Comparison of ENCODE assay signal across 13 mouse cellular contexts in the genomic region with DNA sequence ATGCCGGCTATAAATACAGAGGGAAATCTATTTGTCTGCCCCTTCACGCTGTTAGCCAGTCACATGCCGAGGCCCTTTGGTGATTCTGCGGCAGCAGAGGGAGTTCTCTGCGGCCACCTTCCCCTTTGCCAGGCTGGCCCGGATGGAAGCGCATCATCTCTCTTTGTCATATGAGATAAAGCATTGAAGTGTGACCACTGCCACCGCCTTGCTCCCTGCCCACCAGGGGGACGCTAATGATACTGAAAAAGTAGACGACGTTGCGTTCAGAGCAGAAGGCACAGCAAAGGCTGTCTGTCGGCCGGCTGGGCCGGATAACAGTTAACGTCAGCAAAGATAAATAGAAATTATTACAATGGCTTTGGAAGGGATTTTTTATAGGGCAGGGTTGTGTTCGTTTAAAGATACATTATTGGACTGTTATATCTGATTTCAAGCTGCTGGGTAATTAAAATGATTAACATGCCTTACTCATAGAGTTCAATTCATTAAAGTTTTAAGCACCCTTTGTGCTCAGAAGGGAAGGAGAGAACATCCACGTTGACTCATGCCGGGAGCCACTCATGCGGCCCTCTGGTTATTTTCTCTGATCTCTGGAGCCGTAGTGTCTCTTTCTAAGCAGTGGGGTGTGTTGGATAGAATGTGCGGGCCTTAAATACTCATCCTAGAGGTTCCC.
DNase-seq lines count a peak whose midpoint lies in the region; ATAC-seq lines count a peak whose summit lies in the region.
"Had no signal": no experiment of that assay in that cellular context is flagged by ENCODE, and none has a peak within 500 bp of the region (broad histone marks: within the 10 kb centered on the region; RNA-seq: fewer than 3 reads in every experiment).

No protein-coding gene starts in this region.

- DNase-seq in kidney, adult 18-20 months: peak; percentile 4
- no peak for DNase-seq in kidney, postnatal 36 days
- peak; percentile 62 for DNase-seq in retina, embryonic 14.5 days (ENCODE audit: low spot score)
- DNase-seq in right cerebral cortex, postnatal 10 days (ENCODE audit: low spot score in 2 of 2): no peak
- DNase-seq in adrenal gland, postnatal 36 days: no peak
- DNase-seq: gastrocnemius, adult 2 months; liver; thymus, postnatal 25 days had no signal

- 44% methylated on average over 22 of the region's 22 CpGs for WGBS in hindbrain, embryonic 13.5 days
- 16% methylated on average over 22 of the region's 22 CpGs for WGBS in kidney, embryonic 16.5 days

- no peak overlapping the region for H3K9ac ChIP-seq in hindbrain, embryonic 13.5 days
- H3K9ac ChIP-seq in kidney, embryonic 16.5 days (replicated peaks; ENCODE audit: low read length): no peak overlapping the region
- H3K9ac ChIP-seq: heart, embryonic 15.5 days; intestine, embryonic 15.5 days had no signal

- peak overlapping the region; percentile 72 for H3K27ac ChIP-seq in hindbrain, embryonic 13.5 days
- peak overlapping the region; percentile 60 for H3K27ac ChIP-seq in kidney, embryonic 16.5 days (ENCODE audit: low read length)
- H3K27ac ChIP-seq: gastrocnemius, adult 2 months; heart, embryonic 15.5 days; intestine, embryonic 15.5 days had no signal

- H3K27me3 ChIP-seq in hindbrain, embryonic 13.5 days: no peaks in the 10 kb centered on the region
- no peaks in the 10 kb centered on the region for H3K27me3 ChIP-seq in kidney, embryonic 16.5 days (ENCODE audit: insufficient read depth, low read length)
- H3K27me3 ChIP-seq: heart, embryonic 15.5 days; intestine, embryonic 15.5 days had no signal

- peaks cover 18% of the 10 kb centered on the region for H3K4me1 ChIP-seq in hindbrain, embryonic 13.5 days (replicated peaks)
- peaks cover 29% of the 10 kb centered on the region for H3K4me1 ChIP-seq in kidney, embryonic 16.5 days (ENCODE audit: insufficient read depth, low read length)
- H3K4me1 ChIP-seq: heart, embryonic 15.5 days; intestine, embryonic 15.5 days had no signal

- ATAC-seq in hindbrain, embryonic 13.5 days (ENCODE audit: low FRiP score): 0 out of 2 replicates have a peak, but pooled peaks have one; percentile 17
- peak; percentile 67 for ATAC-seq in kidney, embryonic 16.5 days (ENCODE audit: low FRiP score, low TSS enrichment)
- ATAC-seq: CD4-positive, CD25-positive, alpha-beta regulatory T cell, adult 4 months; intestine, embryonic 15.5 days had no signal

- no peaks in the 10 kb centered on the region for H3K36me3 ChIP-seq in hindbrain, embryonic 13.5 days
- no peaks in the 10 kb centered on the region for H3K36me3 ChIP-seq in kidney, embryonic 16.5 days (ENCODE audit: insufficient read depth, low read length)
- H3K36me3 ChIP-seq: heart, embryonic 15.5 days; intestine, embryonic 15.5 days had no signal

- no peaks in the 10 kb centered on the region for H3K9me3 ChIP-seq in hindbrain, embryonic 13.5 days
- no peaks in the 10 kb centered on the region for H3K9me3 ChIP-seq in kidney, embryonic 16.5 days (ENCODE audit: low read length)
- H3K9me3 ChIP-seq: heart, embryonic 15.5 days; intestine, embryonic 15.5 days had no signal

- H3K4me2 ChIP-seq in hindbrain, embryonic 13.5 days: peak overlapping the region; percentile 6; the same call in 1 of the 2 replicates
- peak overlapping the region; percentile 34 for H3K4me2 ChIP-seq in kidney, embryonic 16.5 days (replicated peaks; ENCODE audit: low read depth, low read length)
- H3K4me2 ChIP-seq: heart, embryonic 15.5 days; intestine, embryonic 15.5 days had no signal

- no peak overlapping the region for H3K4me3 ChIP-seq in hindbrain, embryonic 13.5 days
- peak overlapping the region; percentile 9; the same call in 1 of the 2 replicates for H3K4me3 ChIP-seq in kidney, embryonic 16.5 days (ENCODE audit: low read length)
- H3K4me3 ChIP-seq: gastrocnemius, adult 2 months; heart, embryonic 15.5 days; intestine, embryonic 15.5 days had no signal

Comparison
In these comparisons a context has a peak if more than half of its experiments do, and no peak if none do; other contexts are left out.
1. DNase-seq: peak in kidney, adult 18-20 months (single experiment) and retina, embryonic 14.5 days (single experiment); none in kidney, postnatal 36 days (0 of 2), right cerebral cortex, postnatal 10 days (0 of 2) and adrenal gland, postnatal 36 days (0 of 2).